Mouse (Mus musculus) forebrain, embryonic 16.5 days (tissue): ENCODE measurements around the gene Plekho2. TPM values are rescaled to one million over a fixed set of nuclear protein-coding genes. Genes with fewer than 3 reads are reported as not detected.

ENCODE experiments used
- ATAC-seq: fragments of 200-750 bp; cut with Nextera tagmentation; 2 replicates; pipeline ENCODE4 v1.8.0; 2017; ENCODE audit warnings: mild to moderate bottlenecking, moderate library complexity
- H3K27ac ChIP-seq: fragments of 300-500 bp; sonication (generic); 2 replicates; pipeline ENCODE4 v1.5.1; 2014; ENCODE audit warnings: low read length, control low read depth
- H3K27me3 ChIP-seq: fragments of 300-500 bp; sonication (generic); replicated peaks from 2 replicates; pipeline ENCODE4 v1.6.1; 2014; ENCODE audit warnings: low read length; ENCODE audit not compliant: control insufficient read depth, insufficient read depth
- H3K36me3 ChIP-seq: fragments of 300-500 bp; sonication (generic); 2 replicates; pipeline ENCODE4 v1.6.1; 2014; ENCODE audit not compliant: control insufficient read depth, insufficient read depth
- H3K4me1 ChIP-seq: fragments of 300-500 bp; sonication (generic); replicated peaks from 2 replicates; pipeline ENCODE4 v1.6.1; 2014; ENCODE audit warnings: low read length; ENCODE audit not compliant: control insufficient read depth, insufficient read depth
- H3K4me2 ChIP-seq: fragments of 300-500 bp; sonication (generic); 2 replicates; pipeline ENCODE4 v1.6.1; 2014; ENCODE audit warnings: mild to moderate bottlenecking, low read length, control low read depth
- H3K4me3 ChIP-seq: fragments of 300-500 bp; sonication (generic); replicated peaks from 2 replicates; pipeline ENCODE4 v1.5.1; 2014; ENCODE audit warnings: mild to moderate bottlenecking, low read length, control low read depth
- H3K9ac ChIP-seq: fragments of 300-500 bp; sonication (generic); replicated peaks from 2 replicates; pipeline ENCODE4 v1.6.1; 2014; ENCODE audit warnings: low read depth, low read length, control low read depth
- H3K9me3 ChIP-seq: fragments of 300-500 bp; sonication (generic); 2 replicates; pipeline ENCODE4 v1.6.1; 2016; ENCODE audit warnings: low read length; ENCODE audit not compliant: control insufficient read depth
- WGBS: fragments of 180-500 bp; shearing (Covaris S2); extraction: QIAGEN DNeasy Blood & Tissue Kit; methylation state at CpG from one replicate; pipeline ENCODE4 v1.1.7; 2014; 5-methylcytosine and 5-hydroxymethylcytosine counted together
- polyA plus RNA-seq: library from polyadenylated mRNA; unstranded; fragments of >200 nt; fragmentation: Nextera tagmentation; extraction: Ambion mirVana; gene quantifications from 2 replicates; pipeline ENCODE4 v1.2.1, GENCODE M21; 2015

Plekho2 gene
- polyA plus RNA-seq, 1 experiment from 2014 or later: 4.7 TPM

DNA sequence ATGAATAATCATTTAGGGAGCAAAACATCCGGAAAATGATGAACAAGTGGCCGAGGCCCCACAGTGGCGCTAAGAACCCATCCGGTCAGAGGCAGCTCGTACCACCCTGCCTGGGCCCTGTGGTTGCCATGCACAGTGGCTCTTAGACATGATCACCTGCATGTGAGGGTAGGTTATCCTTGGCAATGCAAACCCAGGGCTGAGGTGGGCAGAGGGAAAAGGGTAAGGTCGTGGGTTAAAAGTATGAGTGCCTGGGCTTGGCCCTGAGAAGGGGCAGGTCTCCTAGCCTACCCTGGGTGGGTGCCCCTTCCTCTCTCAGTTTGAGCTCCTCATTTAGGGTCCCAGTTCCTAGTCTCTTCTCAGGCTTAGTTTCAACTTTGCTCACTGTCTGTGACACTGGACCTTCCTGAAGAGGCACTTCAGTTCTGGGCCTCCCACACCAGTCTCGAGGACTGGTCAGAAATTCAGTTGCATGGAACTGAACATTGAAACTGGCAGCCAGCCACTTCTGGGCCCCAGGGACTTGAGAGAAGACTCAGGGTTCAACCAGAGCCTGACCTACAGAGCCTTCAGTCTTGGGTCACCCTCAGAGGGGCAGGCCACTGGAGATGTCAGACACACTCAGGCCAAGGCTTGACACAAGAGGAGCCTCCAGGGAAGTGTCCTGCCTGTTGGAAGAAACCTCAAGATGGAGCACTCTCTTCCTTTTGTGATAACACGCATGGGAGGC is 41.8 kb downstream of the Plekho2 start:
- ATAC-seq: no peak
- no peak overlapping the region for H3K4me2 ChIP-seq
- 85% methylated on average over 8 of the region's 8 CpGs for WGBS

DNA sequence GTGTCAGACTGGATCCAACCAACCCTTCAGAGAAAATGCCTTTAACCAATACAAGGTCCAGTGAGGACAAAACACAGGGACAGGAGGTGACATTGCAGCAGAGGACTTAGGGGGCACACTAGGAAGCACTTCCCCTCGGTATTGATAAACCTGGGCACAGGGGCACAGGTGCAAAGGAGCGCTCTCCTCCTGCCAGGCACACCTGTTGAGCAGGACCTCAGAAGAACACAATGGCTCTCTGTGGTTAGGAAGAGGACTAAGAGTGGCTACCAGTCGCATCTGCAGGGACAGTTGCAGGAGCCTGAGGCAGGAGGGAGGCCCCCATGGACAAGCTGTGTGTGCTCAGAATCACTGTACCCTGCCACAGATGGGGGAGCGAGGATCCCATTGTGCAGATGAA is 43.3 kb downstream of the Plekho2 start:
- no peak overlapping the region for H3K27ac ChIP-seq
- no peaks in the 10 kb centered on the region for H3K27me3 ChIP-seq
- no peak overlapping the region for H3K4me2 ChIP-seq
- H3K9ac ChIP-seq: no peak overlapping the region
- WGBS: 79% methylated on average over 4 of the region's 4 CpGs
- H3K4me1 ChIP-seq: no peaks in the 10 kb centered on the region
- H3K4me3 ChIP-seq: no peak overlapping the region
- H3K36me3 ChIP-seq: no peaks in the 10 kb centered on the region
- no peaks in the 10 kb centered on the region for H3K9me3 ChIP-seq
- no peak for ATAC-seq

More for the DNA sequence above, 41.8 kb downstream of the Plekho2 start:
- no peaks in the 10 kb centered on the region for H3K27me3 ChIP-seq
- no peak overlapping the region for H3K4me3 ChIP-seq
- H3K4me1 ChIP-seq: no peaks in the 10 kb centered on the region
- H3K36me3 ChIP-seq: no peaks in the 10 kb centered on the region
- no peak overlapping the region for H3K9ac ChIP-seq
- no peaks in the 10 kb centered on the region for H3K9me3 ChIP-seq
- H3K27ac ChIP-seq: no peak overlapping the region

DNA sequence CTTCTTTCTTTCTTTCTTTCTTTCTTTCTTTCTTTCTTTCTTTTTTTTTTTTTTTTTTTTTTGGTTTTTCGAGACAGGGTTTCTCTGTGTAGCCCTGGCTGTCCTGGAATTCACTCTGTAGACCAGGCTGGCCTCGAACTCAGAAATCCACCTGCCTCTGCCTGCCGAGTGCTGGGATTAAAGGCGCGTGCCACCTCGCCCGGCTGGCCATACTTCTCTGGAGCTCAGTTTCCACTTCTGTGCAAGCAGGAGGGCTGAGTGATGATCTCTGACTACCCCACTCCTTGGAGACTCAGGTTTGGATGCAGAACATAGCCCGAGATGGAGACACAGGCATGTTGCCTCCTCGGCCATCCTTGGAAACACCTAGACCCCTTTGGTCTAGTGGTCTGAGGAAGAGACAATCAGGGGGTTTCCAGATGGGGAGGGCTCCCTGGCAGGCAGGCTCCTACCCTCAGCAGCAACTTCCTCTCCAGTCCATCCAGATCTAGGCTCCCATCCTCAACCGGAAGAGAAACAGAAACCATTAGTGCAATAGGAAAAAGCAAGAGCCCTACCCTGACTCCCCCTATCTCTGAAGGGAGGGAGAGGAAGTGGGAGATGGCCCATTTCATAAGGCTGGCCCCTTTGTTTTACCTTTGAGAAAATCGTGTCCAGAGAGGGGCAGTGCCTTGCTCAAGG is 43.9 kb downstream of the Plekho2 start:
- Histone ChIP-seq H3K4me3 (no peak overlapping the region), H3K9me3 (no peaks in the 10 kb centered on the region), H3K27me3 (no peaks in the 10 kb centered on the region), H3K9ac (no peak overlapping the region), H3K4me1 (no peaks in the 10 kb centered on the region), H3K36me3 (no peaks in the 10 kb centered on the region), H3K4me2 (no peak overlapping the region), H3K27ac (no peak overlapping the region)
- no peak for ATAC-seq
- WGBS: 89% methylated on average over 10 of the region's 11 CpGs

DNA sequence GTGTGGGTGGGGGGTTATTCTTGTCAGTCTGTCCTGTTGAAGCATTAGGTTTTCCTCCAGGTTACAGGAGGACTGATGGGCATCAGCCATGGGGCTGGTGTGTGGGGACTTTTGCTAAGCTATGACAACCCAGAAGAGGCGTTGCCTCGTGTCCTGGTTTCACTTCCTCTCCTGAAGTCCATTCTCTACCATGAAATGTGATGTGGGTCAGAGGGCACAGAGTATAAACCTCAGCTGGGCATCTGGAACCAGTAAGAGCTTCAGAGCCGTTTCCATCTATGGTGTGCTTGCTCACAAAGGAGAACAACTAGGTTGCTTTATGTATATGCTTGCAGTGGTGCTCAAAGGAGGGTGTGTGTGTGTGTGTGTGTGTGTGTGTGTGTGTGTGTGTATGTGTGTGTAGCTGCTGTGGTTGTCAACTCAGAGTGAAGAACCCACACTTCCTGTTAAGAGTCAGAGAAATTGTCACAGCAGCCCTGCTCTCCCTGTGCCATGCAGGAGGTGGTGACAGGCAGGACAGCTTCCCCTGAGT is 44.6 kb downstream of the Plekho2 start:
- Histone ChIP-seq H3K9ac (no peak overlapping the region), H3K4me3 (no peak overlapping the region), H3K9me3 (no peaks in the 10 kb centered on the region), H3K4me1 (no peaks in the 10 kb centered on the region), H3K27me3 (no peaks in the 10 kb centered on the region), H3K36me3 (no peaks in the 10 kb centered on the region), H3K27ac (no peak overlapping the region), H3K4me2 (no peak overlapping the region)
- 76% methylated on average over 3 of the region's 3 CpGs for WGBS
- ATAC-seq: no peak

DNA sequence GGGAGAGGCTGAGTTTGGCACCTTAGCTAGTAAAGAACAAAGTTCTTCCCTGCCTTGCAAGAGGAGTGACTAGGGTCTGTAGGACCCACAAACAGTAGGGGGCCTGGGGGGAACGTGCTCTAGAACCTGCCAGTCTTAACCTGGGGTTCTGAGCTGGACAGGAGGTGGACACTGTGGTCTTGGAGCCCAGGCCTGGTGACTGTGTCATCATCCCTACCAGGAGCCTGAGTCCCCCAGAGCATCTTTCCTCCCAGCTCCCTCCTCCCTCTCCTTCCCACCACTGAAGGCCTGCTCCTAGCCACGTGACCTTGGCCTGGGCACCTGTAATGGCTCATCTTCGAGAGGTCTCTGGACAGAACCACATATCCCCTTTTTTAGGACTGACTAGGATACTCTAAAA is 45.7 kb downstream of the Plekho2 start:
- ATAC-seq: no peak
- Histone ChIP-seq H3K4me3 (no peak overlapping the region), H3K27ac (no peak overlapping the region), H3K4me1 (no peaks in the 10 kb centered on the region), H3K27me3 (no peaks in the 10 kb centered on the region), H3K9ac (no peak overlapping the region), H3K4me2 (no peak overlapping the region), H3K36me3 (no peaks in the 10 kb centered on the region), H3K9me3 (no peaks in the 10 kb centered on the region)
- WGBS: 82% methylated on average over 3 of the region's 3 CpGs

DNA sequence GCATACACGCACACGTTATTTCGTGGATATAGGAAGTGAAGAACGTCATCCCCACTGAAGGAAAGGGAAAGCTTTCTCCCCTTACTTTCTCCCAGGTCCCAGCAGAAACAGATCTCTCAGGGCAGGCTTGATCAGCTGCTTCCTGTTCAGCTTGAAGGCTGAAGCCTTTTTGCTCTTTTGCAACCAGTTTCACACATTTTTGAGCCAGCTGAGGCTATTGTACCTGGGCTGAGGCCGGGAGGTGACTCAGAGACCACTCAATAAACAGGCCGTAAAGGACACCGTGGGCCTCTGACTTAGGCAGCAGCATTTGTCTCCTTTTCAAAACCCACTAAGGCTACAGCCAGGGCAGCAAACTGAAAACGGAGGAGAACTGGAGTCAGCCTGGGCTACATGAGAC is 46.9 kb downstream of the Plekho2 start:
- H3K9me3 ChIP-seq: no peaks in the 10 kb centered on the region
- no peak overlapping the region for H3K9ac ChIP-seq
- H3K4me3 ChIP-seq: no peak overlapping the region
- H3K4me1 ChIP-seq: no peaks in the 10 kb centered on the region
- H3K36me3 ChIP-seq: no peaks in the 10 kb centered on the region
- ATAC-seq: no peak
- H3K27ac ChIP-seq: no peak overlapping the region
- 87% methylated on average over 8 of the region's 8 CpGs for WGBS
- no peak overlapping the region for H3K4me2 ChIP-seq
- no peaks in the 10 kb centered on the region for H3K27me3 ChIP-seq

DNA sequence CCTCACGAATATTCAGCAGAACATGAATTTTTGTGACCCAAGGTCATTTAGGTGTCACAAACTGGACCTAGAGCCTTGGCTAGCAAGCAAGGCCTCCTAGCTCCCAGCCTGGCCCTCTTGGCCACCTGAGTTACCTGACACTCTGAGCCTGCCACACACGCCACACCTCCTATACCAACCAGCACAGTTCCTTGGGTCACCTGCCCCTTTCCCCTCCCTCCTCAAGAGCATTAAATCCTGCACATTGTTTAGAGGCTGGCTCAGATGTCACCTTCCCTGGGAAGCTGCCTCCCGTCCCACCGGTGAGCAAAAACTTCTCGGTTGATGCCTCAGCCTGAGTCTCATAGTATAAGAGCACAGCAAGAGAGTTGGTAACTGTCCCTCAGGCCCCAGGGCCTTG is 48.6 kb downstream of the Plekho2 start:
- no peak overlapping the region for H3K27ac ChIP-seq

DNA sequence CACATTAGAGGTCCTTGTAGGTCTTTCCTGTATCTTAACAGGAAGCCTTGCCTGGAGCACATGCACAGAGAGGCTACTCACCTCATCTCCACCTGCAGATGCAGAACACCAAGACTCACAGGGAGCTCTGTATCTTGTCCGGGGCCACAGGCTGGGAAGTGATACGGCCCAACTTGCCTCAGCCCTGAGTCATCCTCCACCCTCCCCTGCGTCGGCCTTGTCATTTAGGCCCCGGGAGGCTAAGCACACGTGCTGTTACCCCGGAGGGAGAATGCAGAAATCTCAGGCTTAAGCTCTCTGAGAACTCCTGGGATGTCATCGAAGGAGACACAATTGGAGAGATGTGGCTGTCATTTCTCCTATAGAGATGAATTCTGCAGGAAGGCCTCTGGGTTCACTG is 50.2 kb downstream of the Plekho2 start:
- no peak for ATAC-seq
- Histone ChIP-seq H3K27ac (no peak overlapping the region), H3K4me1 (no peaks in the 10 kb centered on the region), H3K4me2 (no peak overlapping the region), H3K27me3 (no peaks in the 10 kb centered on the region), H3K4me3 (no peak overlapping the region), H3K9me3 (no peaks in the 10 kb centered on the region), H3K36me3 (no peaks in the 10 kb centered on the region), H3K9ac (no peak overlapping the region)
- 56% methylated on average over 8 of the region's 8 CpGs for WGBS

More for the DNA sequence above, 48.6 kb downstream of the Plekho2 start:
- H3K36me3 ChIP-seq: no peaks in the 10 kb centered on the region
- H3K9ac ChIP-seq: no peak overlapping the region
- H3K27me3 ChIP-seq: no peaks in the 10 kb centered on the region
- ATAC-seq: no peak
- H3K9me3 ChIP-seq: no peaks in the 10 kb centered on the region
- no peaks in the 10 kb centered on the region for H3K4me1 ChIP-seq
- H3K4me3 ChIP-seq: no peak overlapping the region
- 81% methylated on average over 5 of the region's 5 CpGs for WGBS
- H3K4me2 ChIP-seq: no peak overlapping the region

DNA sequence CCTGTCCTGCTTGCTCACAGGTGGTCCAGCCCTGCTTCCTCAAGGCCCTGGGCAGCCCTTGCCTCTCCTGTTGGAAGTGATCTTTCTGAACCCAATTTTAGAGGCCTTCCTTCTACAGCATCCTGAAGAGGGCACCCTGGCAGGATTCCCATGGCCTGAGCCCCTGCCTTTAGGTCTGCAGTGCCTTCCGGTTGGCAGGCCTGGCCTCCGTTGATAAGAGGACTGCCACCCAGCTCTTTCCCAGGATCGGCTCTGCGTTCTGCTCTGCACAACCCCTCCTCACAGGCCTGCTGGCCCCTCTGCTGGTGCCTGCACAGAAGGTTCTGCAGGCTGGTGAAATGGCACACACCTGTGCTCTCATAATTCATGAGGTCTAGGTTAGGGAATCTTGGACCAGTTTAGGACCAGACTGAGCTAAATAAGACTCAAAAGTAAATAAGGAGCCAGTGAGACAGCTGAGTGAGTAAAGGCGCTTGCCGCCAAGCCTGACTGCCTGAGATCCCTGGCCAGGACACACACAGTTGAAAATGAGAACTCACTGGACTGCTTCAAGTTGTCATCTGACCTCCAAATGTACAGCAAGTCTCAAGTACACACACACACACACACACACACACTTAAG is 51.3 kb downstream of the Plekho2 start:
- WGBS: 82% methylated on average over 6 of the region's 6 CpGs
- no peak for ATAC-seq
- no peaks in the 10 kb centered on the region for H3K36me3 ChIP-seq
- no peak overlapping the region for H3K4me2 ChIP-seq
- H3K4me1 ChIP-seq: peaks cover 4% of the 10 kb centered on the region
- H3K9ac ChIP-seq: no peak overlapping the region
- no peak overlapping the region for H3K27ac ChIP-seq
- no peaks in the 10 kb centered on the region for H3K9me3 ChIP-seq
- H3K4me3 ChIP-seq: no peak overlapping the region
- H3K27me3 ChIP-seq: no peaks in the 10 kb centered on the region
